Mouse (Mus musculus) Patski (cell line): ENCODE results near the gene Gm20809. TPM values are rescaled to one million over a fixed set of nuclear protein-coding genes. Genes with fewer than 3 reads are reported as not detected.
"Not testable (repeated sequence)": the region's sequence is repeated elsewhere in the genome, so short reads cannot be mapped to it uniquely, and the experiment has no call there.

Source experiments
- ATAC-seq: fragments of 100-300 bp; one replicate; pipeline ENCODE4 v1.8.0; 2021
- CTCF ChIA-PET: fragments of 350-600 bp; sonication (Branson Sonifier 250); formaldehyde crosslinking; loops from one replicate; lab custom pipeline; 2022; ENCODE audit warnings: inconsistent platforms; lab: Charles Lee
- POLR2A ChIA-PET: fragments of 350-600 bp; sonication (Branson Sonifier 250); formaldehyde crosslinking; loops from one replicate; lab custom pipeline; 2022; ENCODE audit warnings: antibody characterized with exemption, inconsistent platforms; lab: Charles Lee
- DNase-seq: peaks from one replicate; pipeline ENCODE4 v3.0.0-alpha.2; 2011; ENCODE audit warnings: low read depth, low spot score
- H3K27me3 ChIP-seq: fragments of 371-371 bp; one replicate; pipeline ENCODE4 v1.5.1; 2021
- in situ Hi-C: fragments of 300-500 bp; cut with MboI; formaldehyde crosslinking; loops from 3 replicates; pipeline ENCODE4 v1.11.1; 2018; ENCODE audit warnings: low pct_unique_long_range_greater_than_20kb, mixed read lengths
- polyA plus RNA-seq: library from polyadenylated mRNA; unstranded; gene quantifications from one replicate; pipeline ENCODE4 v1.2.3, GENCODE M21; 2021

The Gm20809 gene
- not detected for polyA plus RNA-seq

DNA sequence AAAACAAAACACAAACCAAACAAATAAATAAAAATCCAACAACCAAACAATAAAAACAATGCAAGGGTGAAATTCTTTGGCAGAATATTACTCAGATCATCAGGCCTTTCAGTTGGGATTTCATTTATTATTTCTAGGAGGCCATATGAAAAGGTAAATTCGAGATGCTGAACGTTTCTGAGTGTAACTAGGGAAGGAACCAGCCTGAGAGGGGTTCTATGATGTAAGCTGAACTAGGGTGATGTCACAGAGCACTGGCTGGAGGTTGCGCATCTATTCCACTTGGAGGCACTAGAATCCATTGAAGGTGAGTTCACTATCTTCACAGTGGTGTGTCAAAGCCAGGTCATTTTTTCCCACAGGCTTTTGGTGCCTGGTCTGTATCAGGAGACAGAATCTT lies at the start of gene Gm20809:
TSS of gene Gm20809 (plus strand) at position 301 of the 400 bp plus-strand sequence.
- ATAC-seq, CTCF ChIA-PET, POLR2A ChIA-PET: not testable (repeated sequence)

More for the DNA sequence above, at the start of gene Gm20809:
- H3K27me3 ChIP-seq, in situ Hi-C loops, DNase-seq: not testable (repeated sequence)
